Mouse (Mus musculus) lung, embryonic 14.5 days (tissue): ENCODE measurements around the gene Paqr6. TPM values are rescaled to one million over a fixed set of nuclear protein-coding genes. Genes with fewer than 3 reads are reported as not detected.

Experiments used
- ATAC-seq: fragments of 200-750 bp; cut with Nextera tagmentation; 2 replicates; pipeline ENCODE4 v1.8.0; 2017; ENCODE audit warnings: mild to moderate bottlenecking, moderate TSS enrichment, moderate library complexity; ENCODE audit not compliant: insufficient read depth
- DNase-seq: peaks from one replicate; pipeline ENCODE4 v3.0.0-alpha.2; 2015
- H3K27ac ChIP-seq: fragments of 300-500 bp; sonication (generic); 2 replicates; pipeline ENCODE4 v1.5.1; 2014; ENCODE audit warnings: low read depth, mild to moderate bottlenecking, moderate library complexity
- H3K27me3 ChIP-seq: fragments of 300-500 bp; sonication (generic); 2 replicates; pipeline ENCODE4 v1.6.1; 2014; ENCODE audit warnings: low read length, control low read depth; ENCODE audit not compliant: insufficient read depth
- H3K36me3 ChIP-seq: fragments of 300-500 bp; sonication (generic); 2 replicates; pipeline ENCODE4 v1.6.1; 2014; ENCODE audit warnings: control low read depth; ENCODE audit not compliant: insufficient read depth
- H3K4me1 ChIP-seq: fragments of 300-500 bp; sonication (generic); 2 replicates; pipeline ENCODE4 v1.6.1; 2014; ENCODE audit warnings: antibody characterized with exemption, control low read depth; ENCODE audit not compliant: insufficient read depth
- H3K4me2 ChIP-seq: fragments of 300-500 bp; sonication (generic); 2 replicates; pipeline ENCODE4 v1.6.1; 2014; ENCODE audit warnings: mild to moderate bottlenecking
- H3K4me3 ChIP-seq: fragments of 300-500 bp; sonication (generic); 2 replicates; pipeline ENCODE4 v1.5.1; 2014; ENCODE audit warnings: low read depth, low read length
- H3K9ac ChIP-seq: fragments of 300-500 bp; sonication (generic); 2 replicates; pipeline ENCODE4 v1.6.1; 2014
- H3K9me3 ChIP-seq: fragments of 300-500 bp; sonication (generic); 2 replicates; pipeline ENCODE4 v1.6.1; 2016; ENCODE audit warnings: low read depth, low read length, control low read depth
- CTCF ChIP-seq: IDR thresholded peaks from 2 replicates; pipeline ENCODE4 v1.5.1; 2016; ENCODE audit warnings: antibody characterized with exemption, low read depth
- WGBS: fragments of 180-500 bp; shearing (Covaris S2); extraction: QIAGEN DNeasy Blood & Tissue Kit; methylation state at CpG from one replicate; pipeline ENCODE4 v1.1.7; 2014; 5-methylcytosine and 5-hydroxymethylcytosine counted together
- polyA plus RNA-seq: library from polyadenylated mRNA; unstranded; fragments of >200 nt; fragmentation: Nextera tagmentation; extraction: Ambion mirVana; gene quantifications from 2 replicates; pipeline ENCODE4 v1.2.1, GENCODE M21; 2014

Gene Paqr6
- polyA plus RNA-seq, 1 experiment from 2014 or later, result 4.9 TPM

GRCm38 (mm10) chr3:88415668-88416067, 51.3 kb downstream of the Paqr6 start:
- H3K27ac ChIP-seq, result no peak overlapping the region
- no peak overlapping the region for H3K4me2 ChIP-seq
- H3K36me3 ChIP-seq, result peaks cover 77% of the 10 kb centered on the region
- ATAC-seq (no peak), DNase-seq (no peak)
- H3K4me3 ChIP-seq, result no peak overlapping the region
- H3K27me3 ChIP-seq, result no peaks in the 10 kb centered on the region
- H3K9ac ChIP-seq, result no peak overlapping the region
- H3K9me3 ChIP-seq, result no peaks in the 10 kb centered on the region
- TF ChIP-seq CTCF, result no peak
- 65% methylated on average over 4 of the region's 4 CpGs for WGBS
- no peaks in the 10 kb centered on the region for H3K4me1 ChIP-seq

GRCm38 (mm10) chr3:88418016-88418415, 53.6 kb downstream of the Paqr6 start:
- Histone ChIP-seq H3K4me2 (no peak overlapping the region), H3K36me3 (peaks cover 67% of the 10 kb centered on the region), H3K27me3 (no peaks in the 10 kb centered on the region), H3K9ac (no peak overlapping the region), H3K9me3 (no peaks in the 10 kb centered on the region), H3K27ac (no peak overlapping the region), H3K4me3 (no peak overlapping the region), H3K4me1 (no peaks in the 10 kb centered on the region)
- whole genome bisulfite sequencing, result 74% methylated on average over 6 of the region's 6 CpGs
- ATAC-seq (no peak), DNase-seq (no peak)
- TF ChIP-seq CTCF, result no peak

Other genes with a start within 250 kb of the Paqr6 start
- gene Mef2d, start 222.2 kb upstream of the Paqr6 start, polyA plus RNA-seq, result 24.7 and 25.4 TPM in 2 replicates
- gene Rhbg, start 109.9 kb upstream of the Paqr6 start, polyA plus RNA-seq, result not detected in 2 replicates
- not detected in 2 replicates for gene Gm38392, start 77.4 kb upstream of the Paqr6 start, polyA plus RNA-seq
- 9.1 and 9.9 TPM in 2 replicates for gene Tsacc, start 67.6 kb upstream of the Paqr6 start, polyA plus RNA-seq
- 594 and 602 TPM in 2 replicates for gene Cct3, start 67.5 kb upstream of the Paqr6 start, polyA plus RNA-seq
- 124 and 129 TPM in 2 replicates for gene Glmp, start 39.6 kb upstream of the Paqr6 start, polyA plus RNA-seq
- gene Tmem79, start 28.4 kb upstream of the Paqr6 start, polyA plus RNA-seq, result 5.0 and 5.9 TPM in 2 replicates
- 47.8 and 54.4 TPM in 2 replicates for gene Smg5, start 28.3 kb upstream of the Paqr6 start, polyA plus RNA-seq
- 0.19 and 0.24 TPM in 2 replicates for gene Bglap3, start 8.2 kb downstream of the Paqr6 start, polyA plus RNA-seq
- gene Bglap2, start 14.1 kb downstream of the Paqr6 start, polyA plus RNA-seq, result not detected in 2 replicates
- gene Bglap, start 19.9 kb downstream of the Paqr6 start, polyA plus RNA-seq, result not detected in 2 replicates
- gene Pmf1, start 45.7 kb downstream of the Paqr6 start, polyA plus RNA-seq, result 162 and 173 TPM in 2 replicates
- gene Slc25a44, start 60.6 kb downstream of the Paqr6 start, polyA plus RNA-seq, result 16.6 and 18.3 TPM in 2 replicates
- gene Sema4a, start 96.6 kb downstream of the Paqr6 start, polyA plus RNA-seq, result 2.8 TPM in 2 replicates
- gene Lmna, start 145.4 kb downstream of the Paqr6 start, polyA plus RNA-seq, result 70.0 TPM in 2 replicates
- gene Mex3a, start 167.8 kb downstream of the Paqr6 start, polyA plus RNA-seq, result 25.0 and 25.4 TPM in 2 replicates
- 21.3 and 22.1 TPM in 2 replicates for gene Rab25, start 183.7 kb downstream of the Paqr6 start, polyA plus RNA-seq
- gene Lamtor2, start 188.5 kb downstream of the Paqr6 start, polyA plus RNA-seq, result 77.6 and 93.9 TPM in 2 replicates
- gene Ubqln4, start 189.2 kb downstream of the Paqr6 start, polyA plus RNA-seq, result 64.9 and 68.5 TPM in 2 replicates
- gene Ssr2, start 211.3 kb downstream of the Paqr6 start, polyA plus RNA-seq, result 278 and 285 TPM in 2 replicates
- gene Arhgef2, start 241.4 kb downstream of the Paqr6 start, polyA plus RNA-seq, result 115 and 127 TPM in 2 replicates